Mouse (Mus musculus): ENCODE measurements at regions not wholly inside any gene's neighbourhood (a gene's known extent, or its start where the extent isn't known, plus 50 kb on each side); places are given as distances from the start of the nearest gene placed in this dataset.

GRCm38 (mm10) chr6:93580716-93581115 is 637.4 kb upstream of the Adamts9 start:
- no peak overlapping the region for H3K9ac ChIP-seq (ENCODE audit: low read depth, low read length)
- no peak overlapping the region for H3K4me2 ChIP-seq (replicated peaks; ENCODE audit: low read depth)
- ATAC-seq: no peak
- TF ChIP-seq CTCF (IDR thresholded peaks at IDR 0.05; ENCODE audit: low read depth): no peak
- H3K27ac ChIP-seq (ENCODE audit: low read depth, low read length): no peak overlapping the region
- H3K4me1 ChIP-seq (replicated peaks; ENCODE audit: control insufficient read depth, insufficient read depth, low read length): no peaks in the 10 kb centered on the region
- H3K4me3 ChIP-seq (ENCODE audit: low read depth, low read length): no peak overlapping the region
- H3K36me3 ChIP-seq (ENCODE audit: control insufficient read depth, insufficient read depth): no peaks in the 10 kb centered on the region
- H3K9me3 ChIP-seq (ENCODE audit: control insufficient read depth): no peaks in the 10 kb centered on the region
- 68% methylated on average over 6 of the region's 6 CpGs for WGBS
- H3K27me3 ChIP-seq (replicated peaks; ENCODE audit: control insufficient read depth, insufficient read depth, low read length): no peaks in the 10 kb centered on the region

- ATAC-seq: no peak
- 83% methylated on average over 6 of the region's 6 CpGs for WGBS
- Histone ChIP-seq H3K9me3 (ENCODE audit: control insufficient read depth) (no peaks in the 10 kb centered on the region), H3K4me2 (replicated peaks; ENCODE audit: low read depth) (no peak overlapping the region), H3K4me1 (replicated peaks; ENCODE audit: control insufficient read depth, insufficient read depth, low read length) (no peaks in the 10 kb centered on the region), H3K27me3 (replicated peaks; ENCODE audit: control insufficient read depth, insufficient read depth, low read length) (no peaks in the 10 kb centered on the region), H3K27ac (ENCODE audit: low read depth, low read length) (no peak overlapping the region), H3K9ac (ENCODE audit: low read depth, low read length) (no peak overlapping the region), H3K36me3 (ENCODE audit: control insufficient read depth, insufficient read depth) (no peaks in the 10 kb centered on the region), H3K4me3 (ENCODE audit: low read depth, low read length) (no peak overlapping the region)
- TF ChIP-seq CTCF (IDR thresholded peaks at IDR 0.05; ENCODE audit: low read depth): no peak
These were observed 632.0 kb upstream of the Adamts9 start for GRCm38 (mm10) chr6:93575249-93575648.

- H3K4me2 ChIP-seq (replicated peaks; ENCODE audit: low read depth): no peak overlapping the region
- H3K4me1 ChIP-seq (replicated peaks; ENCODE audit: control insufficient read depth, insufficient read depth, low read length): no peaks in the 10 kb centered on the region
- no peak overlapping the region for H3K4me3 ChIP-seq (ENCODE audit: low read depth, low read length)
- ATAC-seq: no peak
- H3K36me3 ChIP-seq (ENCODE audit: control insufficient read depth, insufficient read depth): no peaks in the 10 kb centered on the region
- H3K9ac ChIP-seq (ENCODE audit: low read depth, low read length): no peak overlapping the region
- no peak for TF ChIP-seq CTCF (IDR thresholded peaks at IDR 0.05; ENCODE audit: low read depth)
- H3K27me3 ChIP-seq (replicated peaks; ENCODE audit: control insufficient read depth, insufficient read depth, low read length): no peaks in the 10 kb centered on the region
- H3K27ac ChIP-seq (ENCODE audit: low read depth, low read length): no peak overlapping the region
- no peaks in the 10 kb centered on the region for H3K9me3 ChIP-seq (ENCODE audit: control insufficient read depth)
- WGBS: 79% methylated on average over 7 of the region's 7 CpGs
These were observed 630.7 kb upstream of the Adamts9 start for GRCm38 (mm10) chr6:93573679-93574635.

- no peak for ATAC-seq
- Histone ChIP-seq H3K4me2 (replicated peaks; ENCODE audit: low read depth) (no peak overlapping the region), H3K36me3 (ENCODE audit: control insufficient read depth, insufficient read depth) (no peaks in the 10 kb centered on the region), H3K27ac (ENCODE audit: low read depth, low read length) (no peak overlapping the region), H3K27me3 (replicated peaks; ENCODE audit: control insufficient read depth, insufficient read depth, low read length) (no peaks in the 10 kb centered on the region), H3K4me3 (ENCODE audit: low read depth, low read length) (no peak overlapping the region), H3K9me3 (ENCODE audit: control insufficient read depth) (no peaks in the 10 kb centered on the region), H3K9ac (ENCODE audit: low read depth, low read length) (no peak overlapping the region), H3K4me1 (replicated peaks; ENCODE audit: control insufficient read depth, insufficient read depth, low read length) (no peaks in the 10 kb centered on the region)
- TF ChIP-seq CTCF (IDR thresholded peaks at IDR 0.05; ENCODE audit: low read depth): no peak
- WGBS: 89% methylated on average over 2 of the region's 2 CpGs
These were observed 626.6 kb upstream of the Adamts9 start for GRCm38 (mm10) chr6:93569866-93570265.

GRCm38 (mm10) chr6:93569211-93569610 is 625.9 kb upstream of the Adamts9 start:
- TF ChIP-seq CTCF (IDR thresholded peaks at IDR 0.05; ENCODE audit: low read depth): no peak
- Histone ChIP-seq H3K9ac (ENCODE audit: low read depth, low read length) (no peak overlapping the region), H3K4me1 (replicated peaks; ENCODE audit: control insufficient read depth, insufficient read depth, low read length) (no peaks in the 10 kb centered on the region)

GRCm38 (mm10) chr6:93566661-93567060 is 623.4 kb upstream of the Adamts9 start:
- WGBS: 35% methylated on average over 2 of the region's 2 CpGs
- no peak overlapping the region for H3K27ac ChIP-seq (ENCODE audit: low read depth, low read length)
- no peaks in the 10 kb centered on the region for H3K27me3 ChIP-seq (replicated peaks; ENCODE audit: control insufficient read depth, insufficient read depth, low read length)
- TF ChIP-seq CTCF (IDR thresholded peaks at IDR 0.05; ENCODE audit: low read depth): no peak
- no peak overlapping the region for H3K4me3 ChIP-seq (ENCODE audit: low read depth, low read length)
- no peak for ATAC-seq
- no peak overlapping the region for H3K9ac ChIP-seq (ENCODE audit: low read depth, low read length)
- no peaks in the 10 kb centered on the region for H3K36me3 ChIP-seq (ENCODE audit: control insufficient read depth, insufficient read depth)
- no peaks in the 10 kb centered on the region for H3K9me3 ChIP-seq (ENCODE audit: control insufficient read depth)
- no peaks in the 10 kb centered on the region for H3K4me1 ChIP-seq (replicated peaks; ENCODE audit: control insufficient read depth, insufficient read depth, low read length)
- H3K4me2 ChIP-seq (replicated peaks; ENCODE audit: low read depth): no peak overlapping the region

More at GRCm38 (mm10) chr6:93569211-93569610, 625.9 kb upstream of the Adamts9 start:
- no peak overlapping the region for H3K4me2 ChIP-seq (replicated peaks; ENCODE audit: low read depth)
- H3K9me3 ChIP-seq (ENCODE audit: control insufficient read depth): no peaks in the 10 kb centered on the region
- H3K27ac ChIP-seq (ENCODE audit: low read depth, low read length): no peak overlapping the region
- H3K4me3 ChIP-seq (ENCODE audit: low read depth, low read length): no peak overlapping the region
- ATAC-seq: no peak
- H3K36me3 ChIP-seq (ENCODE audit: control insufficient read depth, insufficient read depth): no peaks in the 10 kb centered on the region
- WGBS: 79% methylated on average over 6 of the region's 6 CpGs
- no peaks in the 10 kb centered on the region for H3K27me3 ChIP-seq (replicated peaks; ENCODE audit: control insufficient read depth, insufficient read depth, low read length)

All from intestine, postnatal 0 days (tissue).